Mouse (Mus musculus): ENCODE results near the gene Frk. TPM values are rescaled to one million over a fixed set of nuclear protein-coding genes. Genes with fewer than 3 reads are reported as not detected.
"Not testable (repeated sequence)": the region's sequence is repeated elsewhere in the genome, so short reads cannot be mapped to it uniquely, and the experiment has no call there.

Gene Frk
- 0.27 and 1.1 TPM in 2 replicates for polyA plus RNA-seq (2014; fragmentation: Nextera tagmentation; extraction: Ambion mirVana)

DNA sequence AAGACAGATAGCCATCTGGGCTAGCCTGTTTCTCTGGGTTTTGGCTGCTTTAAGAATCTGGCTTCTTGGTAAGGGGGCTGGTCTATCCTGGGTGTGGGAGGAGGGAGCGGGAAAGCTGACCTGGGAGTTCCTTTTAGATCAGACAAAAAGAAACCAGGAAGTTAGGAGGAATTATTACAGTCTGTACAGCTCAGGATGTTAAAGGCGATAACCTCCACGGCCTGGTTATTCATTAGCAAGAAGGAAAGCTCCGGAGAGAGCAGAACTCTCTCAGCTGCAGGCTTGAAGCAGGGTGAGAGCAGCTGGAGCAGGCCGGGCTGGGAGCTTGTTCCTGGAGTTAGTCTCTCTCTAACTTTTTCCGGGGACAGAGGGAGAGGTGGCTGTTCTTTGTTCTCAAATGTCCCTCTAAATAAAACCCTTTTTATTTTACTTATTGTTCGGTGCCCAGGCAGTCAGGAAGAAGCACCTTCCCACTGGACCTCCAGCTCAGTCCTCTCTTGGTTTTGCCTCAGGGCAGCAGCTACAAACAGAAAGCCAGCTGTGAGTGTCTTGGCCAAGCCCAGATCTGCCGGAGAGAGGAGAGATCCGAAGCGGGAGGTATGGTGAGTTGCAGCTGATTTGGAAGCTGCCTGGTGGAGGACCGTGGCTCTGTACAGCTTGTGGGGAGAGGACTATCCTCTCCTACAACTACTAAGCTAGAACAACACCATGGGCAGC lies at the start of gene Frk:
Gene Frk, plus strand, starts transcription at position 103 of the 717 bp plus-strand sequence.
- peak within 1 kb of the TSS; percentile 16; the same call in 1 of the 2 replicates for H3K4me2 ChIP-seq (ENCODE audit: low read depth, low read length)
- no peaks in the 10 kb centered on the region for H3K27me3 ChIP-seq (ENCODE audit: control insufficient read depth, insufficient read depth, low read length)
- no peaks in the 10 kb centered on the region for H3K36me3 ChIP-seq (ENCODE audit: control insufficient read depth, insufficient read depth, low read length)
- no peak for ATAC-seq (ENCODE audit: low read depth)
- H3K27ac ChIP-seq (ENCODE audit: low read depth, low read length), result no peak within 1 kb of the TSS
- H3K9ac ChIP-seq (replicated peaks; ENCODE audit: low read depth, low read length), result no peak within 1 kb of the TSS
- H3K9me3 ChIP-seq (ENCODE audit: control insufficient read depth, low read length), result no peaks in the 10 kb centered on the region
- WGBS, result 27% methylated on average over 11 of the region's 11 CpGs
- H3K4me1 ChIP-seq (ENCODE audit: control insufficient read depth, insufficient read depth, low read length), result no peaks in the 10 kb centered on the region
- no peak within 1 kb of the TSS for H3K4me3 ChIP-seq (ENCODE audit: low read depth, low read length)

DNA sequence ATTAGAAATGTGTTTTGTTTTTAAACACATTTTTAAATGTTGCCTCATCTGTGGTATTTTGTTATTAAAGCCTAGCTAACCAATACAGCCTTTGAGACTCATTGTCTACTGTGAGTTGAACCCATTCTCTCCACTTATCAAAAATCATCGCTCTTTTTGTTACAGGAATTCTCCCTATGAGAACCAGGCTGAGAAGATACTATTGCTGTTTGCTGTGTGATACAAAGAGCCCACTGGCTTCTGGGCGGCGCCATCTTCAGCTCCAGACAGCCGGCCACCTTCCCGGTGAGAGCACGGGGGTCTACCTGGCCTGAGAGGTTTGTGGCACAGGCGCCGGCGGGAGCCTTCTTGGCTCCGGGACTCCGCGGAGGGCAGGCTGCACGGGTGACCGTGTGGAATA lies 49.0 kb upstream of the Frk start:
- H3K9me3 ChIP-seq (ENCODE audit: control insufficient read depth, low read length); H3K4me1 ChIP-seq (ENCODE audit: control insufficient read depth, insufficient read depth, low read length); H3K9ac ChIP-seq (replicated peaks; ENCODE audit: low read depth, low read length); H3K36me3 ChIP-seq (ENCODE audit: control insufficient read depth, insufficient read depth, low read length); H3K4me2 ChIP-seq (ENCODE audit: low read depth, low read length); H3K27me3 ChIP-seq (ENCODE audit: control insufficient read depth, insufficient read depth, low read length); ATAC-seq (ENCODE audit: low read depth); H3K4me3 ChIP-seq (ENCODE audit: low read depth, low read length); H3K27ac ChIP-seq (ENCODE audit: low read depth, low read length): not testable (repeated sequence)
- 96% methylated on average over 6 of the region's 14 CpGs for WGBS

DNA sequence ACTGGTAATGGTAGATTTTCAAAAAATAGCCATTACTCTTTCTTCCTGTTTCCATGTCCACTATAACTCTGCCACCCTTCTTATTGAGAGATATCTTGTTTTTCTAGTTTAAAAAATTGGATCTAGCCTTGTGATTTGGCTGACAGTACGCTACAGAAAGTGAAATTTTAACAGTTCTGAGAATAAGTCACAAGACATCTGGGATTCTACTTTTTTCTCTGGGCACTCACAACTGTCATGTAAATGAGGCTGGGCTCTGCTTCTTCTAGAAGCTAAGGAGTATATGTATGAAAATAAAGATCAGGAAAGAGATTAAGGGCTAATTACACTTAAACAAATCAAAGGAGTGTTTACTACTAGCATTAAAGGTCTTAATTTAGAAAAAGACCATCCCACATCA lies 33.7 kb upstream of the Frk start:
- Histone ChIP-seq H3K4me3 (ENCODE audit: low read depth, low read length) (no peak overlapping the region), H3K4me2 (ENCODE audit: low read depth, low read length) (no peak overlapping the region), H3K27me3 (ENCODE audit: control insufficient read depth, insufficient read depth, low read length) (no peaks in the 10 kb centered on the region), H3K27ac (ENCODE audit: low read depth, low read length) (no peak overlapping the region), H3K9ac (replicated peaks; ENCODE audit: low read depth, low read length) (no peak overlapping the region), H3K9me3 (ENCODE audit: control insufficient read depth, low read length) (no peaks in the 10 kb centered on the region), H3K36me3 (ENCODE audit: control insufficient read depth, insufficient read depth, low read length) (no peaks in the 10 kb centered on the region), H3K4me1 (ENCODE audit: control insufficient read depth, insufficient read depth, low read length) (no peaks in the 10 kb centered on the region)
- WGBS, result 74% methylated on average over 1 of the region's 1 CpGs
- ATAC-seq (ENCODE audit: low read depth), result no peak

GRCm38 (mm10) chr10:34461451-34461850 lies 21.7 kb upstream of the Frk start:
- H3K9ac ChIP-seq (replicated peaks; ENCODE audit: low read depth, low read length), result no peak overlapping the region
- H3K27me3 ChIP-seq (ENCODE audit: control insufficient read depth, insufficient read depth, low read length), result no peaks in the 10 kb centered on the region
- no peak overlapping the region for H3K4me2 ChIP-seq (ENCODE audit: low read depth, low read length)
- ATAC-seq (ENCODE audit: low read depth), result no peak
- no peaks in the 10 kb centered on the region for H3K36me3 ChIP-seq (ENCODE audit: control insufficient read depth, insufficient read depth, low read length)
- no peak overlapping the region for H3K4me3 ChIP-seq (ENCODE audit: low read depth, low read length)
- no peak overlapping the region for H3K27ac ChIP-seq (ENCODE audit: low read depth, low read length)
- 69% methylated on average over 4 of the region's 4 CpGs for WGBS
- no peaks in the 10 kb centered on the region for H3K4me1 ChIP-seq (ENCODE audit: control insufficient read depth, insufficient read depth, low read length)
- no peaks in the 10 kb centered on the region for H3K9me3 ChIP-seq (ENCODE audit: control insufficient read depth, low read length)

- Histone ChIP-seq H3K4me1 (ENCODE audit: control insufficient read depth, insufficient read depth, low read length) (no peaks in the 10 kb centered on the region), H3K4me3 (ENCODE audit: low read depth, low read length) (no peak overlapping the region), H3K36me3 (ENCODE audit: control insufficient read depth, insufficient read depth, low read length) (no peaks in the 10 kb centered on the region), H3K9me3 (ENCODE audit: control insufficient read depth, low read length) (no peaks in the 10 kb centered on the region), H3K9ac (replicated peaks; ENCODE audit: low read depth, low read length) (no peak overlapping the region), H3K4me2 (ENCODE audit: low read depth, low read length) (no peak overlapping the region), H3K27me3 (ENCODE audit: control insufficient read depth, insufficient read depth, low read length) (no peaks in the 10 kb centered on the region), H3K27ac (ENCODE audit: low read depth, low read length) (no peak overlapping the region)
- 93% methylated on average over 4 of the region's 4 CpGs for WGBS
- ATAC-seq (ENCODE audit: low read depth), result no peak
These were observed 18.9 kb upstream of the Frk start for GRCm38 (mm10) chr10:34464321-34464720.

DNA sequence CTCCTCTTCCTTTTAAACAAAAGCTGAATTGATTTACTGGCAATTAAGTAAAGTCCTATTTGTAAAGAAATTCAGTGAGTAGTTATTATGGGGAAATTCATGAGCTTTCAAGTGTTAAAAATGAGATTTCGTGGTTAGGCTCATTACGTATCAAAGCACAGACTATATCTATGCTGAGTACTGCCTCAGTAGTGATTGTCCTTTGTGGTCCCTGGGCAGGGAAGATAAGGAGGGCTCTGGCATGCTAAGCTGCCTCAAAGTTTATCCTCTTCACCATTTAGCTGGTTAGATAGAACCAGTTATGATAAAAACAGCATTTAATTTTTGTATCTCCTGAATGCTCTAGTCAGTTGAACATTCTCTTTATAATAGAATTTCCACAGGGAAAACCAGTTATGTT lies 14.2 kb upstream of the Frk start:
- Histone ChIP-seq H3K4me3 (ENCODE audit: low read depth, low read length) (no peak overlapping the region), H3K27ac (ENCODE audit: low read depth, low read length) (no peak overlapping the region), H3K4me2 (ENCODE audit: low read depth, low read length) (no peak overlapping the region), H3K27me3 (ENCODE audit: control insufficient read depth, insufficient read depth, low read length) (no peaks in the 10 kb centered on the region), H3K9me3 (ENCODE audit: control insufficient read depth, low read length) (no peaks in the 10 kb centered on the region), H3K36me3 (ENCODE audit: control insufficient read depth, insufficient read depth, low read length) (no peaks in the 10 kb centered on the region), H3K4me1 (ENCODE audit: control insufficient read depth, insufficient read depth, low read length) (no peaks in the 10 kb centered on the region), H3K9ac (replicated peaks; ENCODE audit: low read depth, low read length) (no peak overlapping the region)
- ATAC-seq (ENCODE audit: low read depth), result no peak
- 20% methylated on average over 2 of the region's 2 CpGs for WGBS

- H3K36me3 ChIP-seq (ENCODE audit: control insufficient read depth, insufficient read depth, low read length), result no peaks in the 10 kb centered on the region
- H3K4me3 ChIP-seq (ENCODE audit: low read depth, low read length), result no peak overlapping the region
- H3K4me2 ChIP-seq (ENCODE audit: low read depth, low read length), result no peak overlapping the region
- 84% methylated on average over 4 of the region's 4 CpGs for WGBS
- no peaks in the 10 kb centered on the region for H3K4me1 ChIP-seq (ENCODE audit: control insufficient read depth, insufficient read depth, low read length)
- H3K27ac ChIP-seq (ENCODE audit: low read depth, low read length), result no peak overlapping the region
- no peak overlapping the region for H3K9ac ChIP-seq (replicated peaks; ENCODE audit: low read depth, low read length)
- ATAC-seq (ENCODE audit: low read depth), result no peak
- no peaks in the 10 kb centered on the region for H3K27me3 ChIP-seq (ENCODE audit: control insufficient read depth, insufficient read depth, low read length)
- no peaks in the 10 kb centered on the region for H3K9me3 ChIP-seq (ENCODE audit: control insufficient read depth, low read length)
These were observed 3.2 kb upstream of the Frk start for GRCm38 (mm10) chr10:34479942-34480455.

- Histone ChIP-seq H3K9me3 (ENCODE audit: control insufficient read depth, low read length) (no peaks in the 10 kb centered on the region), H3K4me2 (ENCODE audit: low read depth, low read length) (peak overlapping the region; percentile 16; the same call in 1 of the 2 replicates), H3K27me3 (ENCODE audit: control insufficient read depth, insufficient read depth, low read length) (no peaks in the 10 kb centered on the region), H3K27ac (ENCODE audit: low read depth, low read length) (no peak overlapping the region), H3K9ac (replicated peaks; ENCODE audit: low read depth, low read length) (no peak overlapping the region), H3K4me1 (ENCODE audit: control insufficient read depth, insufficient read depth, low read length) (no peaks in the 10 kb centered on the region), H3K36me3 (ENCODE audit: control insufficient read depth, insufficient read depth, low read length) (no peaks in the 10 kb centered on the region), H3K4me3 (ENCODE audit: low read depth, low read length) (no peak overlapping the region)
- ATAC-seq (ENCODE audit: low read depth), result no peak
- WGBS, result 83% methylated on average over 14 of the region's 14 CpGs
These were observed 814 bp downstream of the Frk start for GRCm38 (mm10) chr10:34484014-34484411.

DNA sequence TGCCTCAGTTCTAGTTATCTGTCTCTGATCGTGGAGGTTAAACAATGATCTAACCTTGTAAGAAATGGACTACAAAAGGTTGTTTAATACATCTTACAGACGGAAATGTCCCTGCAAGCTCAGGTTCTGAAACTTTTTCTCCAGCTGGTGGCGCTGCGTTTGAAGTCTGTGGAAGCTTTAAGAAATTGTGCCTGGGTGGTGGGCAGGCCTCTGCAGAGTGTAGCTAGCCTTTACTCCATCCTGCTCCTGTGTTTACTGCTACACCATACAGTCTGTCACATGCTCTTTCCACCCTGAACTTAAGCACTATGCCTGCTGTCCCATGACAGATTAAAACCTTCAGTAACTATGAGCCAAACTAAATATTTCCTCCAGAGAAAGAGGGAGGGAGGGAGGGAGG lies 1.9 kb downstream of the Frk start:
- Histone ChIP-seq H3K4me3 (ENCODE audit: low read depth, low read length) (no peak overlapping the region), H3K9me3 (ENCODE audit: control insufficient read depth, low read length) (no peaks in the 10 kb centered on the region), H3K36me3 (ENCODE audit: control insufficient read depth, insufficient read depth, low read length) (no peaks in the 10 kb centered on the region), H3K27me3 (ENCODE audit: control insufficient read depth, insufficient read depth, low read length) (no peaks in the 10 kb centered on the region), H3K4me2 (ENCODE audit: low read depth, low read length) (no peak overlapping the region), H3K9ac (replicated peaks; ENCODE audit: low read depth, low read length) (no peak overlapping the region), H3K27ac (ENCODE audit: low read depth, low read length) (no peak overlapping the region), H3K4me1 (ENCODE audit: control insufficient read depth, insufficient read depth, low read length) (no peaks in the 10 kb centered on the region)
- 74% methylated on average over 4 of the region's 4 CpGs for WGBS
- ATAC-seq (ENCODE audit: low read depth), result no peak

All from neural tube, embryonic 14.5 days (tissue).